Mouse (Mus musculus) midbrain, embryonic 15.5 days (tissue): ENCODE measurements around the gene Tmem132c. TPM values are rescaled to one million over a fixed set of nuclear protein-coding genes. Genes with fewer than 3 reads are reported as not detected.

ENCODE experiments used
- ATAC-seq: fragments of 200-750 bp; cut with Nextera tagmentation; replicated peaks from 2 replicates; pipeline ENCODE4 v1.8.0; 2017; ENCODE audit warnings: moderate TSS enrichment
- H3K27ac ChIP-seq: fragments of 300-500 bp; sonication (generic); 2 replicates; pipeline ENCODE4 v1.5.1; 2015; ENCODE audit warnings: mild to moderate bottlenecking, inconsistent platforms
- H3K27me3 ChIP-seq: fragments of 300-500 bp; sonication (generic); replicated peaks from 2 replicates; pipeline ENCODE4 v1.6.1; 2015; ENCODE audit warnings: inconsistent platforms
- H3K36me3 ChIP-seq: fragments of 300-500 bp; sonication (generic); replicated peaks from 2 replicates; pipeline ENCODE4 v1.6.1; 2015; ENCODE audit warnings: inconsistent platforms
- H3K4me1 ChIP-seq: fragments of 300-500 bp; sonication (generic); 2 replicates; pipeline ENCODE4 v1.6.1; 2015; ENCODE audit warnings: inconsistent platforms
- H3K4me2 ChIP-seq: fragments of 300-500 bp; sonication (generic); 2 replicates; pipeline ENCODE4 v1.6.1; 2015; ENCODE audit warnings: inconsistent platforms, mild to moderate bottlenecking, moderate library complexity
- H3K4me3 ChIP-seq: fragments of 300-500 bp; sonication (generic); 2 replicates; pipeline ENCODE4 v1.5.1; 2015; ENCODE audit warnings: mild to moderate bottlenecking, inconsistent platforms
- H3K9ac ChIP-seq: fragments of 300-500 bp; sonication (generic); 2 replicates; pipeline ENCODE4 v1.6.1; 2015; ENCODE audit warnings: mild to moderate bottlenecking, inconsistent platforms
- H3K9me3 ChIP-seq: fragments of 300-500 bp; sonication (generic); 2 replicates; pipeline ENCODE4 v1.6.1; 2016; ENCODE audit warnings: inconsistent platforms
- WGBS: fragments of 180-500 bp; shearing (Covaris S2); methylation state at CpG from one replicate; pipeline ENCODE4 v1.1.7; 2015; ENCODE audit warnings: mixed read lengths; 5-methylcytosine and 5-hydroxymethylcytosine counted together
- polyA plus RNA-seq: library from polyadenylated mRNA; unstranded; fragments of >200 nt; fragmentation: Nextera tagmentation; extraction: Ambion mirVana; gene quantifications from 2 replicates; pipeline ENCODE4 v1.2.1, GENCODE M21; 2015

Gene Tmem132c
- polyA plus RNA-seq, 1 experiment from 2014 or later: 11.5 TPM

- Histone ChIP-seq H3K27me3 (no peaks in the 10 kb centered on the region), H3K4me2 (no peak overlapping the region), H3K36me3 (no peaks in the 10 kb centered on the region), H3K4me3 (no peak overlapping the region), H3K9ac (no peak overlapping the region), H3K9me3 (no peaks in the 10 kb centered on the region), H3K27ac (no peak overlapping the region), H3K4me1 (no peaks in the 10 kb centered on the region)
- WGBS: 31% methylated on average over 4 of the region's 4 CpGs
- no peak for ATAC-seq
These were observed 212.0 kb downstream of the Tmem132c start for GRCm38 (mm10) chr5:127453580-127453979.

DNA sequence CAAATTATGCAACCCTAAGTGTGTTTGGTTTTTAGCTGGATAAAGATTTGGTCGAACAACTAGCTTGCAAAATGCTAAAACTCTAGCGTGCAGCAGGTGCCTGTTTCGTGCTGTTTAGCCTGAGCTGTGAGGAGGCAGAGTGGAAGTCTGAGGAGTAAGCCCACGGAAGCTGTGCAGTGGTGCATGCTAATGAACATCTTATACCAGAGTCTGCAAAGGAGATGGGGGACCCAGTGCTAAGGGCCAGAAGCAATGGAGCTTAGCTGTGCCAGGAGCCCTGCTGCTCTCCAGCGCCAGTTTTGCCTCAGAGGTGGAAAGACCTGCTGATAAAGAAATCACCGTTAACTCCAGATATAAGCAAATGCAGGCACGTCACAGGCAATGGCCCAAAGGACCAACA is 212.5 kb downstream of the Tmem132c start:
- no peak overlapping the region for H3K4me3 ChIP-seq
- H3K27me3 ChIP-seq: no peaks in the 10 kb centered on the region
- H3K9me3 ChIP-seq: no peaks in the 10 kb centered on the region
- H3K27ac ChIP-seq: no peak overlapping the region
- H3K4me1 ChIP-seq: no peaks in the 10 kb centered on the region
- WGBS: 57% methylated on average over 7 of the region's 7 CpGs
- no peaks in the 10 kb centered on the region for H3K36me3 ChIP-seq
- no peak overlapping the region for H3K4me2 ChIP-seq
- no peak overlapping the region for H3K9ac ChIP-seq
- ATAC-seq: peak; percentile 56; the same call in 1 of the 2 replicates

DNA sequence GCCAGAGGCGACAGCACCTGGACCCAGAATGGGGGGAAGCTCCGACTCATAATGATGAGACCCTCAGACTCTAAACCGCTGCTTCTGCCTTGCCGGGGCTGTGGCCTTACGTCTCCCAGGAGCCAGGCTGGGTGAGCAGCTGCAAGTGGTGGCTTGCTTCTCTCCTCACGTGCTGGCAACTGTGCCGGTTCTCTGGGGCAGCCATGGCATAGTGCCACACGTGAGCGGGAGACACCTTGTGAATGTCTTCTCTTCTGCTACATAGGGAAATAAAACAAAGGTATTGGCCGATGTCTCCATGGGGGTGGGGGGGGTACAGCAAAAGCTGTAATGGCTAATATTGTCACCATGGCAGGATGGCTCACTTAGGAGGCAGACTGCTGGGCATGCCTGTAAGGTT is 214.5 kb downstream of the Tmem132c start:
- Histone ChIP-seq H3K4me3 (no peak overlapping the region), H3K27me3 (no peaks in the 10 kb centered on the region), H3K4me2 (no peak overlapping the region), H3K36me3 (no peaks in the 10 kb centered on the region), H3K27ac (no peak overlapping the region), H3K4me1 (no peaks in the 10 kb centered on the region), H3K9ac (no peak overlapping the region), H3K9me3 (no peaks in the 10 kb centered on the region)
- ATAC-seq: no peak
- WGBS: 86% methylated on average over 10 of the region's 10 CpGs

- ATAC-seq: no peak
These were observed 226.5 kb downstream of the Tmem132c start for GRCm38 (mm10) chr5:127468151-127468550.

DNA sequence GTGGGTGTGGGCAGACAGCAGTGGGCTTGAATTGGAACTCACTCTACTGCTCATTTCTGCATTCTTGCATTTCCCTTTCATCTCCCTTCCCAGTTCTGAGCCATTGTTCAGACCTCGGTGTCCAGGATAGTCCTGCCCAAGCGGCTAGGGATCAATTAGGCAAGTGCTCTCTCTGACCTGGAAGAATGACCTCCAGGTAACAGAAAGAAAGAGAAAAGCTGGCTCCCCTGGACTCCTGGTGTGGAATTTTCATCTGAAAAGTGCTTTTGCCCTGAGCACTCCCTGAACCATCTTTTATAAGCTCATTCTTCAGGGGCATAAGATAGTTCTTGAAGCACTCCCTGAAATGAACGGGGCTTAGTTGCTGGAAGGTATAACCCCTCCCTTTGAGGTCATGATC is 228.7 kb downstream of the Tmem132c start:
- no peak for ATAC-seq
- Histone ChIP-seq H3K9ac (no peak overlapping the region), H3K27me3 (no peaks in the 10 kb centered on the region; the same call in 1 of the 2 replicates), H3K4me3 (no peak overlapping the region), H3K36me3 (no peaks in the 10 kb centered on the region), H3K4me1 (peaks cover 5% of the 10 kb centered on the region; the same call in 1 of the 2 replicates), H3K27ac (no peak overlapping the region), H3K9me3 (no peaks in the 10 kb centered on the region), H3K4me2 (no peak overlapping the region)
- WGBS: 19% methylated on average over 3 of the region's 3 CpGs

More at GRCm38 (mm10) chr5:127468151-127468550, 226.5 kb downstream of the Tmem132c start:
- 31% methylated on average over 5 of the region's 5 CpGs for WGBS
- H3K36me3 ChIP-seq: no peaks in the 10 kb centered on the region
- no peak overlapping the region for H3K27ac ChIP-seq
- no peak overlapping the region for H3K4me3 ChIP-seq
- H3K9ac ChIP-seq: no peak overlapping the region
- no peaks in the 10 kb centered on the region for H3K9me3 ChIP-seq
- no peaks in the 10 kb centered on the region; the same call in 1 of the 2 replicates for H3K27me3 ChIP-seq
- H3K4me2 ChIP-seq: no peak overlapping the region
- H3K4me1 ChIP-seq: peaks cover 5% of the 10 kb centered on the region; the same call in 1 of the 2 replicates

DNA sequence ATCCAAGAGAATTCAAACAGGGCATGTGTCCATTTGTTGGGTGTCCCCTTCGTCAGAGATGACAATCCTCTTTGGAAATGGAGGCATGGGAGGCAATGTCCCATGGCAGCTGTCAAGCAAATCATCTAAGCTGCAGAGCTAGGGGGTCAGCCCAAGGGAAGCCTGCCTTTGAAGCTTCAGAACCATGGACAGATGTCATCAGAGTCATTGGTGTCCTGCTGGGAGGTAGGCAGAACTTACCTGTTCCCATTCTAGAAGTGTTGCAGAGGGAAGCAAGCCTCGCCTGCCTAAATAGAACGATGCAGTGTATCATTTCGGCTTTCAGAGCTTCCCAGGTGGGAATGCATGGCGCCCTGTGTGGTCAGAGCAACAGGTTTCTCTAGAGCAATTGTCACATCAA is 230.3 kb downstream of the Tmem132c start:
- Histone ChIP-seq H3K27me3 (no peaks in the 10 kb centered on the region; the same call in 1 of the 2 replicates), H3K27ac (no peak overlapping the region), H3K9me3 (no peaks in the 10 kb centered on the region), H3K4me2 (no peak overlapping the region), H3K9ac (no peak overlapping the region), H3K4me1 (peaks cover 5% of the 10 kb centered on the region; the same call in 1 of the 2 replicates), H3K4me3 (no peak overlapping the region), H3K36me3 (no peaks in the 10 kb centered on the region)
- WGBS: 77% methylated on average over 5 of the region's 5 CpGs
- ATAC-seq: no peak

DNA sequence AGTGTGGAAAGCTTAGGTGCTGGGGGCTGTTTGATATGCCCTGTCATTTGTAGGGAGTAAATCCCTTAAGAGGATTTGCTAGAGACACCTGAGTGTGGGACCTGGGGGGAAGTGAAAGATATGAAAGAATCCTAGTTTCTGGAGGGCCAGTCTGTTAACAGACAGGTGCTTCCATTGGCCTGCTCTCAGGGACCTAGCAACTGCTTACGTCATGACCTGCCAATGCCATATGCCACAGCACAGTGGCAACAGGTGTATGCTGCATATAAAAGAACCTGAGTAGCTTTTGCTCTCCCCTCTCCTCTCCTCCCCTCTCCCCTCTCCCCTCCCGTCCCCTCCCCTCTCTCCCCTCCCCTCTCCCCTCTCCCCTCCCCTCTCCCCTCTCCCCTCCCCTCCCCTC is 232.1 kb downstream of the Tmem132c start:
- WGBS: 53% methylated on average over 1 of the region's 2 CpGs
- Histone ChIP-seq H3K4me3 (no peak overlapping the region), H3K9ac (no peak overlapping the region), H3K27ac (no peak overlapping the region), H3K9me3 (no peaks in the 10 kb centered on the region), H3K4me2 (no peak overlapping the region), H3K36me3 (no peaks in the 10 kb centered on the region), H3K4me1 (peaks cover 19% of the 10 kb centered on the region), H3K27me3 (no peaks in the 10 kb centered on the region; the same call in 1 of the 2 replicates)
- ATAC-seq: no peak

DNA sequence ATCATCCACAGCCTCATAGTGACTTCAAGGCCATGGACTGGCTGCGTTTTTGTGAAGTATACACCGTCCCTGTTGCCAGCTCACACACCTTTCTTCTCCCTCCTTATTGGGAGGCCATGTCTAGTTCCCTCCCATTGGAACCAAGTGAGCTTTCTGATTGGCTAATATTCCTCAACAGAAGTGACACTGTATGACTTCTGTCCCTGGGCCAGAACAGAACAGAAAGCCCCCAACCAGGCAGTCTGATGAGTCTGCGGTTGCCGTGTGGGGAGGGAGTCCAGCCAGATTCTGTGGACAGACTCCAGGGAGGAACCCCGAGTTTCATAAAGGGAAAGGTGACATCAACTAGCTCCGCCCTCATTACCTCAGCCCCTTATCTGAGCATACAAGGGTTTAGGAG is 233.2 kb downstream of the Tmem132c start:
- no peaks in the 10 kb centered on the region for H3K36me3 ChIP-seq
- H3K9ac ChIP-seq: no peak overlapping the region
- H3K27ac ChIP-seq: no peak overlapping the region
- no peak for ATAC-seq
- peaks cover 4% of the 10 kb centered on the region; the same call in 1 of the 2 replicates for H3K27me3 ChIP-seq
- H3K4me2 ChIP-seq: no peak overlapping the region
- H3K4me3 ChIP-seq: no peak overlapping the region
- 81% methylated on average over 6 of the region's 6 CpGs for WGBS
- peaks cover 19% of the 10 kb centered on the region for H3K4me1 ChIP-seq
- no peaks in the 10 kb centered on the region for H3K9me3 ChIP-seq

DNA sequence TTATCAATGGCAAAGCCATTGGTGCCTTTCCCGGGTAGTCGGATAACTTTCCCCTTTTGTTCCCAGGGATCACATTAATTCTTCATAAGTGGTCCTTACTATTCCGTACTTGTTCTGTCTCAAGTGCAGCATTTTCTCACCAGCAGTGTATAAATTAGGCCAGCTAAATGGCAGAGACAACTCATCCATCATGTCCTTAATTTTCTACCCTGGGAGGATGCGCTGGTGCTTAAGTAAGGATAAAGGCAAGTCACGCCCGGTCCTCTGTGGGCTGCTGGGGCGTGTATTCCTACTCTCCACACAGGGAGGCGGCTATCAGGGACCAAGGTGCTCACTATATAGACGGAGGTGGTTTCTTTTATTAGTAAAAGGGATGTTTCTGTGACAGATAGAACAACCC is 236.2 kb downstream of the Tmem132c start:
- Histone ChIP-seq H3K4me1 (peaks cover 14% of the 10 kb centered on the region), H3K36me3 (no peaks in the 10 kb centered on the region), H3K4me2 (no peak overlapping the region), H3K27ac (no peak overlapping the region), H3K9ac (no peak overlapping the region), H3K27me3 (0 out of 2 replicates have a peak, but pooled peaks cover 4% of the 10 kb centered on the region), H3K9me3 (no peaks in the 10 kb centered on the region), H3K4me3 (no peak overlapping the region)
- 13% methylated on average over 9 of the region's 9 CpGs for WGBS
- no peak for ATAC-seq

DNA sequence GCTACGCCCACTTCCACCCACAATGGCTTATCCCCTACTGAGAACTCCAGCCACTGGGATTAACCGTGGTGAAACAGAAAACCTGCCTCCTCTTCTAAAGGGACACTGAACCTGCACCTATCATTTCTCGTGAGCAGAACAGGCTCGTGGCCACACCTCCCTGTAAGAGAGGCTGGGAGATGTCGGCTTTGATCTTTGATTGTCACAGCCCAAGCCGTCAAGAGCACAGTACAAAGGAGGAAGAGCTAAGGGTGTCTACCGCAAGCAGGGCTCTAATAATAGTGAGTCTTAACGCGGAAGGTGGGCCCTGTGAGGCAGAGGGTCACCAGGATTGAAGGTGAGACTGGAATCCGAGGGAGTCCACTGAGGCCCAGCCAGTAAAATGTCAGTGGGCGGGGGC is 236.7 kb downstream of the Tmem132c start:
- 11% methylated on average over 11 of the region's 11 CpGs for WGBS
- no peaks in the 10 kb centered on the region for H3K36me3 ChIP-seq
- ATAC-seq: no peak; the same call in 1 of the 2 replicates

GRCm38 (mm10) chr5:127480931-127481330 is 239.3 kb downstream of the Tmem132c start:
- H3K4me3 ChIP-seq: no peak overlapping the region
- no peaks in the 10 kb centered on the region for H3K9me3 ChIP-seq
- H3K27ac ChIP-seq: no peak overlapping the region
- no peaks in the 10 kb centered on the region for H3K36me3 ChIP-seq
- peaks cover 32% of the 10 kb centered on the region for H3K4me1 ChIP-seq
- no peak overlapping the region for H3K9ac ChIP-seq
- 55% methylated on average over 9 of the region's 9 CpGs for WGBS
- H3K27me3 ChIP-seq: 0 out of 2 replicates have a peak, but pooled peaks cover 4% of the 10 kb centered on the region
- ATAC-seq: no peak
- H3K4me2 ChIP-seq: no peak overlapping the region

More for the DNA sequence above, 236.7 kb downstream of the Tmem132c start:
- Histone ChIP-seq H3K4me3 (no peak overlapping the region), H3K9ac (no peak overlapping the region), H3K27ac (no peak overlapping the region), H3K9me3 (no peaks in the 10 kb centered on the region), H3K4me1 (peaks cover 14% of the 10 kb centered on the region), H3K27me3 (0 out of 2 replicates have a peak, but pooled peaks cover 4% of the 10 kb centered on the region), H3K4me2 (0 out of 2 replicates have a peak overlapping the region, but pooled peaks have one; percentile 20)

DNA sequence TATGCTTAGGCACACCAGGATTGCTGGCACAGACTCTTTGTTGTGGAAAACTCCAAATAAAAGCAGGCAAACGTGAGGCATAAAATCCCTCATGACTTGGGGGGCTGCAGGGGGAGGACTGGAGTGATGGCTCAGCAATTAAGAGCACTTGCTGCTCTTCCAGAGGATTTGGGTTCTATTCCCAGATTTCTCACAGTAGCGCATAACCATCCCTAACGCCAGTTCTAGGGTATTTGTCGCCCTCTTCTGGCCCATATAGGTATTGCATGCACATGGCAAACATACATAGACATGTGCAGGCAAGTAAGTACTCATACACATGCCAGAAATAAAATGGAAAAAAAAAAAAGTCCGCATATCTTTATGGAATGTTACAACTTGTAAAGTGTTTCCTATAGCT is 239.8 kb downstream of the Tmem132c start:
- H3K27ac ChIP-seq: no peak overlapping the region
- H3K9ac ChIP-seq: no peak overlapping the region
- peaks cover 32% of the 10 kb centered on the region for H3K4me1 ChIP-seq
- 0 out of 2 replicates have a peak, but pooled peaks cover 4% of the 10 kb centered on the region for H3K27me3 ChIP-seq
- H3K36me3 ChIP-seq: no peaks in the 10 kb centered on the region
- no peak overlapping the region for H3K4me3 ChIP-seq
- ATAC-seq: no peak
- H3K9me3 ChIP-seq: no peaks in the 10 kb centered on the region
- H3K4me2 ChIP-seq: no peak overlapping the region
- WGBS: 29% methylated on average over 5 of the region's 5 CpGs

DNA sequence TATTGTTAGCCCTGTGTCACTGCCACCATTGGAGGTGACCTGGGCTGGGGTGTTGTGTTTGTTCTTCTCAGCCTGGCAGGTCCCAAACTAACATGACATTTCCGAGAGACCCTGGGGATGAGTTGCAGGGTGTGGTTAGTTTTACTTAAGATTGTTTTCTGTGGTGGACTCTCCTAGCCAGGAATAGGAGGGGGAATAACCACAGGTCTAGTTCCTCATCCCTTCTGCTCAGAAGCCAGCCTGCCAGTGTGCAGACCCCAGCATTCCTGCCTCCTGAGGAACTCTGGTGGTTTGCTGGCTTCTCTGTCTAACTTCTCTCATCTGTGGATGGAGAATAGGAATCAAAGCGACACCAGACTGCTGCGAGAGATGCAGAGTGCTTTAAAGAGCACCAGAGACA is 240.7 kb downstream of the Tmem132c start:
- H3K27ac ChIP-seq: no peak overlapping the region
- 91% methylated on average over 3 of the region's 3 CpGs for WGBS
- H3K4me3 ChIP-seq: no peak overlapping the region
- no peak overlapping the region for H3K9ac ChIP-seq
- H3K36me3 ChIP-seq: no peaks in the 10 kb centered on the region
- H3K4me1 ChIP-seq: peaks cover 30% of the 10 kb centered on the region
- ATAC-seq: no peak
- H3K9me3 ChIP-seq: no peaks in the 10 kb centered on the region
- no peak overlapping the region for H3K4me2 ChIP-seq
- 0 out of 2 replicates have a peak, but pooled peaks cover 4% of the 10 kb centered on the region for H3K27me3 ChIP-seq
